Mouse (Mus musculus) olfactory bulb, adult 2 months (tissue): ENCODE data around the gene Ankrd17.

Experiments used
- CTCF ChIP-seq: fragments of 200-500 bp; IDR thresholded peaks from 2 replicates; pipeline ENCODE4 v1.5.1; 2012; ENCODE audit warnings: low read depth, mild to moderate bottlenecking, low read length, moderate library complexity; ENCODE audit not compliant: insufficient read depth
- POLR2A ChIP-seq: fragments of 200-500 bp; IDR thresholded peaks from 2 replicates; pipeline ENCODE4 v1.6.1; 2012; ENCODE audit warnings: mild to moderate bottlenecking, low read depth, low read length, moderate library complexity; ENCODE audit not compliant: insufficient read depth

- no peak for TF ChIP-seq CTCF
- no peak for TF ChIP-seq POLR2A
Measured at GRCm38 (mm10) chr5:90396817-90397216, 30.4 kb upstream of the Ankrd17 start.
